Mouse (Mus musculus): ENCODE measurements around the gene Rabep1.
A peak's percentile ranks its signal among the peaks of the same experiment; 100 is the strongest.
"Not testable (repeated sequence)": the region's sequence is repeated elsewhere in the genome, so short reads cannot be mapped to it uniquely, and the experiment has no call there.

Gene Rabep1

DNA sequence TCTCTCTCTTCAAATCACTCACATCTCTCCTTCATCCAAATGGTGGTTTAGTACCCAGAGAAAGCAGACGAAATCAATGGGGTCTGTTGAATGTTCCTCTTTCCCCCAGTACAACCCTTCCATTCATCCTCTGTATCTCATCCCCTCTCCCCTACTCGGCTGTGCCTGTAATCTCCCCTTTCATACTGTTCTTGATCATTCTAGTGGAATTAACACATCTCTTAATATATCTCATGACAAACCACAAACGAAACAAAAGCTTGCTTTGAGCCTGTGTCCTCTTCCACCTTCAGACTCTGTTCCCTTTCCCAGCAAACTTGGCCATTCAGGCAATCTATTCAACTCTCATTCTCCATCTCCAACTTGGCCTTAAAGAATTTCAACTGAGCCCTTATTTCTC is 13.4 kb upstream of the Rabep1 start:
- no peak for DNase-seq (ENCODE audit: low read depth, low spot score)

DNA sequence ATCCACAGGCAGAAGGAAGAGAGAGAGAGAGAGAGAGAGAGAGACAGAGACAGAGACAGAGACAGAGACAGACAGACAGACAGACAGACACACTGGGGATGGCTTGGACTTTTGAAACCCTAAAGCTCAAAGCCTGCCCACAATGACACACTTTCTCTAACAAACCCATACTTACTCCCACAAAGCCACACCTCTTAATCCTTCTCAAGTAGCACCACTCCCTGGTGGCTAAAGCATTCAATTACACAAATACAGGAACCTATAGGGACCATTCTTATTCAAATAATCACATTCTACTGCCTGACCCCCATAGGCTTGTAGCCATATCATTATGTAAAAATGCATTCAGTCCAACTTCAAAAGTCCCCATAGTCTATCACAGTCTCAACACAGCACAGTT is 11.2 kb upstream of the Rabep1 start:
- DNase-seq (ENCODE audit: low read depth, low spot score), result no peak

DNA sequence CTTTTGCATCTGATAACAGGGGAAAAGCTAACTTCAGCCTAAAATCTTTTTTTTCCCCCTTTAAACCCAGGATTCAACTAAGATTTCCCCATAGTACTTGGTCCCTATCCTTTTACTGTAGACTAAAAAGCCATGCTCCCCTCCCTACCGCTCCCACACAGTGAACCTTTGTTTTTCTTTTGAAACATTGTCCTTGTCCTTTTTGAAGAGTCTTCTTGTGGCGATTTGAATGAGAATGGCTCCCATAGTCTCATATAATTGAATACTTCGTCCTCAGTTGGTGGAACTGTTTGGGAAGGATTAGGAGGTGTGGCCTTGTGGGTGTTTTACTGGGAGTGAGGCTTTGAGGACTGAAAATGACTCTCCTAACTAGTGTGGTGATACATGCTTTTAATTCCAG is 10.7 kb upstream of the Rabep1 start:
- DNase-seq (ENCODE audit: low read depth, low spot score), result no peak

DNA sequence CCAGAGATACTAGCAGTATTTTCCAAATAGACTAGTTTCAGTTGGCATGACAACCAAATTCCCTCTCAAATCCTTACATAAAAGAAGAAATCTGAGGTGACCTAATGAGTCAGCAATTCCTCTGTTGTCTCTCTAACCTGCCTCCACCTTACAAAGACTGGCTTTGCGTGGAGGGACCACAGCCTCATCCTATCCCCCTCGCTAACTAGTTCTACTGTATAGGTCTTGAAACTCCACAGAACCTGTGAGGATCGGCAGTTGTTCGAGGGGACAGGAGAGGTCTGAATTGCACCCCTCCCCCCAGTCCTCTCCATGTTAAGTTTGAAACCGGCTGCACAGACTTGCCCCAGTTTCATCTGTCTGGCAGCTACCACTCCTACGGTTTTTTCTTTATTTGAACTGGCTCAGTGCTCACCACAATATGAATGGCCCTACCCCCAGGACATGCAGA is 9.2 kb upstream of the Rabep1 start:
- no peak for DNase-seq (ENCODE audit: low read depth, low spot score)

DNA sequence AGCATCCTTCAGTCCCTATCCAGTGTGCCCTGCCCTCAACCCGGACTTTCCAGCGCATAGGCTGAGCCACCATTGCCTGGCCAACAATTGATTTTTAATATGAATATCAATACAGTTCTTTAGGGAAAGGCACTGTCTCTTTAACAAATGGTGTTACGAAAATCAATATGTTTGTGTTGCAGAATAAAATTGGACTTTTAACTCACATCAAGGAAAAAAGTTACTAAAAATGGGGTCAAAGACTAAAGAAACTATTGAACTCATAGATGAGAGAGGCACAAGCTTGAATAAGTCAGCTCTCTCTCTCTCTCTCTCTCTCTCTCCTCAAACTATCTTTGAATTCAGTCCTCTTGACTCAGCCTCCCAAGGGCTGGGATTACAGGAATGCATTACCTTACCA is 7.5 kb upstream of the Rabep1 start:
- DNase-seq (ENCODE audit: low read depth, low spot score), result no peak

DNA sequence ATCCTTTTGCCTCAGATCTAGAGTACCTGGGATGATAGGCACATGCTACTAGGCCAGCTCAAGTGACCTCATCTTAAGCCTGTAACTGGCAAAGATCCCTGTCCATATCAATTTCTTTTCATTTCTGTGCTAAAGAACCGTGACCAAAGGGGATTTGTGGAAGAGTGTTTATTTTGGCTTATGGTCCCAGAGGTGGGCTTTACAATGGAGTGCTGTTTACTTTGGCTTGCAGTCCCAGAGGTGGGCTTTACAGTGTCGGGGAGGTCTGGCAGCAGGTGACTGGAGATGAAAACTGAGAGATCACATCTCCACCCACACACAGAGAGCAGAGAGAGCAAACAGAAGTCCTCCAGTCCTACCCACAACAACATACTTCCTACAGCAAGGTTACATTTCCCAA is 6.0 kb upstream of the Rabep1 start:
- DNase-seq (ENCODE audit: low read depth, low spot score), result no peak

DNA sequence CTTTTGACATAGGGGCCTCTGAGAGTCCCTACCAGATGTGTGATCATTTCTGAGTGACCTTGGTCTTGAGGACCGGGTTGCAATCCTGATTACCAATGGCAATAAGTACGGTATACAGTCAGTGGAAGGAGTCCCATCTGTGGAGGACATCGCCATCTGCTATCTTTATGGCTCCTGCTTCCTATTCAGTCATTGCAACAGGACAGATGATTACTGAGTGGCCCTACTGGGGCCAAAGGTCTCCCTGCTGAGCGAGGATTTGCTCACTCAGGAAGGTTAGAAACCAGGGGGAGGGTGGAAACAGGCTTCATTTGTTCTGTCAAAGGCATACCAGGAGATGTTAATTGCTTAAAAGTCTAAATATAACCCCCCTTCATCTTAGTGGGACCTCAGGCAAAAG is 1.6 kb upstream of the Rabep1 start:
- DNase-seq (ENCODE audit: low read depth, low spot score), result no peak

DNA sequence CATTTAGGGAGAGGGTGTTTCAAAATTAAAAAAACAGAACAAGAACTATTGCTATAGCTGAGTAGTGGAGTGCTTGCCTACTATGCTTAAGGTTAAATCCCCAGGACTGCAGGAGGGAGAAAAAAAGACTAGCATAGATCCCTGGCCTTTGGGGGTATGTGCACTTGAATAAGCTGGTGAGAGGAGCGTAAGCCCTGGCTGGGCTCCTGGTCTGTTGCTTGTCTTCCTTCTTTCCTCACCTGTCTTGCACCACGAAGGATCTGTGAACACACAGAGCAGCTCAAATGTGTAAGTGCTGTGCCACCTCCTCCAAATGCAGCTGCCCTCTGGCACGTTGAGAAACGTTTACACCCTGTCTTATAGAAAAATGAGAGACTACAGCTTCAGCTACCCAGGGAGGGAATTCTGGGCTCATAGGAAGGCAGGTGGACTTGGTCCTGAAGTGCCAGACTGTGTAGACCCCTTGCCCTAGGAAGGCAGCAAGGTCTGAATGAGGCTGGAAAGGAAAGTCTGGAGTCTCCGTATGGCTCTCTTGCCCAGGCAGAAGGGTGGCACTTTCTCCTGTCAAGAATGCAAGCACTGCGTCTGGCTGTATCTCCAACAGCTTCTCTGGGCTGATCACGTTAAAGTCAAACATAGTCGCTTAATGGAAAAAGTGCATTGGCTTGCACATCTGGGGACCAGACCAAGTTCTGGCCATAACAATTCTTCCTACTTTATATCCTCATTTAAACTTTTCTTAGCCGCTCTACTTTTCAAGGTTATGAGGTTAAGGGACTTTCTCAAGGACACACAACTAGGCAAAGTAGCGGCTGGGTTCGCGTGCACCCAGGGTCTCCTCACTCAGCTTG is 652 bp upstream of the Rabep1 start:
- no peak for DNase-seq (ENCODE audit: low read depth, low spot score)

DNA sequence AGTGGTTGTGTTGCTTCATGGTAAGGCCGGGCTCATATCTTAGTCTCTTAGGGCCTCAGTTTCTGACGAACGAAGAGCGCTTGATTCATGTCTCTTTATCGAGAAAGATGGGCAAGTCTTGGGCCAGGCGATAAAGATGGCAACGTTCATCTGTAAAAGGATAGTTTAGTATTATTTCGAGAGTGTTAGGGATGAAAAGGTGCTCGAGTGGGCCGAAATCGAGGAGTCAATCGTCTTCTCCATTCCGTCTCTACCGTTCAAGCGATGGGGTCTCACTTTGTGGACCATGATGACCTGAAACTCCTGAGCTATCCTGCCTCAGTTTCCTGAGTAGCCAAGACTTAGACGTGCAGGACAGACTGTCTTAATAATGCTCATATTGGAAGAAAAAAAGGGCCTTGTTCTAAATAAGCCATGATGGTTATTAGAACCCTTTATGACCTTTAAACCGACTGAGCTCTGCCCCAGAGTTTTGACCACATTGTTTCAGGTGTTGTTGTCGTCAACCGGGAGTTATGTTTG is 940 bp downstream of the Rabep1 start:
- peak; percentile 42 for DNase-seq (ENCODE audit: low read depth, low spot score)

DNA sequence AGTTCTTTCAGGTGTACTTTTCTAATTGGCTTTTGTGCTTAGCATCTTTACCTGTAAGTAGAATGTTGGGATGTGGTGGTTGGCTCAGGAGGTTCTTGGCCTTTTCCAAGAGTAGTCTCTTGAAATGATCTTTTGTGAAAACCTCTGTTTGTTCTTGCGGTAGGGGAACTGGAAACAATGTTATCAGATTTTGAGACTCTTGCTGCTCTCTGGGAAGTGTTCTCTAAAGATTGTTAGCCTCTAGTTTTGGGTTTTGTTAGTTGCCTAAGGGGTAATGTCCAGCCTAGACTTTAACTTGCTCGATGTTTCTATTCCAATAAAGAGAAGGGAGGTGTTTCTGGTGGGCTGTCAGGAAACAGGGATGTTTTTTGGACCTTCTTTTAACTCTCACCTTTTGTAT is 1.5 kb downstream of the Rabep1 start:
- no peak for DNase-seq (ENCODE audit: low read depth, low spot score)

DNA sequence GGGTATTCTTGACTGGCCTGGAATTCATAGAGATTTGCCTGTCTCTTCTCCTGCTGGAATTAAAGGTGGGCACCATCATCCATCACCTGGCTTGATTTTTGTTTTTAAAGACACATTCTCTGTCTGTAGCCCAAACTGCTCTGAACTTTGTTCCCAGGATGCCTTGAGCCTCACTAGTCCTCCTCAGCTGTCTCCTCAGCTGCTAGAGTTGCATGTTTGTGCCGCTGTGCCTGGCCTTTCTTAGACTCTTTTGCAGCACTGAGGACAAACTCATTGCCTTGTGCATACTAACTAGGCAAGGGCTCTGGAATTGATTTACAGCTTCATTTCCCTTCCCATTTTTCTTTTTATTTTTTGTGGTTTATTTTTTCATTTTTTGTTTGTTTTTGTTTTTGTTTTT is 15.8 kb downstream of the Rabep1 start:
- DNase-seq (ENCODE audit: low read depth, low spot score), result no peak

DNA sequence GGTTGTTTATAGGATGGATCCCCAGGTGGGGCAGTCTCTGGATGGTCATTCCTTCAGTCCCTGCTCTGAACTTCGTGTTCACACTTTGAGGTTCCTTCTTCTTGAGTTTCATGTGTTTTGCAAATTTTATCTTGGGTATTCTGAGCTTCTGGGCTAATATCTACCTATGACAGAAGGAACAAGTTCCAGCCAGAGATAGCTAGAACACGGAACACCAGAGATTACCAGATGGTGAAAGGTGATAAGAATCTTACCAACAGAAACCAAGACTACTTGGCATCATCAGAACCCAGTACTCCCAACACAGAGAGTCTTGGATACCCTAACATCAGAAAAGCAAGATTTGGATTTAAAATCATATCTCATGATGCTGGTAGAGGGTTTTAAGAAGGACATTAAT is 18.6 kb downstream of the Rabep1 start:
- not testable (repeated sequence) for DNase-seq (ENCODE audit: low read depth, low spot score)

DNA sequence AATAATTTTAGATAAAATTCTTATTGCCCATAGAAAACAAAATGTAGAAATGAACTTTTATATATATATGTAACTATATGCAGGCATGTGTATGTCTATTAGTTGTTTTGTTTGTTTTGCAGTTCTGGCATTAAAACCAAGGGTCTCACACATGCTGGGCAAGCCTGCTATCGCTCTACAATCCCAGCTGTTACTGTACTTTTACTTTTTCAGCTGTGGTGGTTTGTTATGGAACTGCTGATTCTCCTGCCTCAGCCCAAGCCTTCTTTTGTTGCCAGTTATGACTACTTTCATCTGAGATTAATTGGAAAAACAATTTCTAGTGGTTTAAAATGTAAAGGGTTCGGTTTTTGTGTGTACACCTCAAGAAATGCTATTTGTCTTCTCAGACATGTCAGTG is 20.6 kb downstream of the Rabep1 start:
- no peak for DNase-seq (ENCODE audit: low read depth, low spot score)

DNA sequence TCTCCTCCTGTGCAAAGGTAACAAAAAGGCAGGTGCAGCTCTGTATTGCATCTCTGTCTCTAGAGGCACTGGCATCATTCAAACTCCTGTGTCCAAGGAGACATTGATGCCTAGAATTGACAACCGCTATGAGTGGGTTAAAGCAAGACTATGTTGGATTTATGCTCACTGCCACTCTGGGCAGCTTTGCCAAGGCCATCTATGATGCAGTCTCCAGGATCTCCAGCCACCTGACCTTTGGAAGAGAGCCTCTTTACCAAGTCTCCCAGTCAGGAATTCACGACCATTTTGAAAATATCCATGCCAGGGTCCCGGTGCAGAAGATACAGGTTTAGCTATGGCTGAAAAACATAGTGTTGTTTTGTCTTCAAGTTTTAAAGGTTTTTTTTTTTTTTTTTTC is 24.7 kb downstream of the Rabep1 start:
- DNase-seq (ENCODE audit: low read depth, low spot score), result no peak

DNA sequence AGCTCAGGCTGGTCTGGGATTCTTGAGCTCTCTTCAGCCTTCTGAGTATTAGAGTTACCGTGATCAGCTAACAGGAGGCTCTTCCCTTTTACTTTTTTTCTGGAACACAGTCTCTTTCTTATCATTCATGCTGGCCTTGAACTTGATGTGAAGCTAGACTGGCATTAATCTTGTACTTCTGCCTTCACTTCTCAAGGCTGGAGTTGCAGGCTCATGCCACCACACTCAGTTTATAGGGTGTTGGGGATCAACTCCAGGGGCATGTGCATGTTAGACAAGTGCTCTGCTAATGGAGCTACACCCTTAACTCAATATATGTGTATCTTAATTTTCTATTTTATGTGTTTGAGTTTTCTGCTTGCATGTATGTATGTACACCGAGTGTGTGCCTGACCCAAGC is 25.2 kb downstream of the Rabep1 start:
- no peak for DNase-seq (ENCODE audit: low read depth, low spot score)

DNA sequence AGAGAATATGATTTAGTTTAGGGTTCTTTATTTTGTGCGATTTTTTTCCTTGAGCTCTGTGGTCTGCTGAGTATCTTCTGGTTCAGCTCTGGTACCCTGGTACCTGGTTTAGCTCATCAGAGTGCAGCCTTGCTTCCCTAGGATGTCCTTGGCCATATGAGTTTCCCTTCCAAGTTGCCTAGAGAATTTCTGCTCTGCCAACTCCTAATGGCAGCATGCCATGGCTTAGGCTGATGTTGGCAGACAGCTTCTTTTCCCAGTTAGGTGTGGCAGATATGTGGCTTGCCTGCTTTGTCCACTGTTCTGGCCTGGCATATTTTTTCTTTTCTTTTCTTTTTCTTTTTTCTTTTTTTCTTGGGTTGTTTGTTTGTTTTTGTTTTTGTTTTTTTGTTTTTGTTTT is 25.8 kb downstream of the Rabep1 start:
- no peak for DNase-seq (ENCODE audit: low read depth, low spot score)

DNA sequence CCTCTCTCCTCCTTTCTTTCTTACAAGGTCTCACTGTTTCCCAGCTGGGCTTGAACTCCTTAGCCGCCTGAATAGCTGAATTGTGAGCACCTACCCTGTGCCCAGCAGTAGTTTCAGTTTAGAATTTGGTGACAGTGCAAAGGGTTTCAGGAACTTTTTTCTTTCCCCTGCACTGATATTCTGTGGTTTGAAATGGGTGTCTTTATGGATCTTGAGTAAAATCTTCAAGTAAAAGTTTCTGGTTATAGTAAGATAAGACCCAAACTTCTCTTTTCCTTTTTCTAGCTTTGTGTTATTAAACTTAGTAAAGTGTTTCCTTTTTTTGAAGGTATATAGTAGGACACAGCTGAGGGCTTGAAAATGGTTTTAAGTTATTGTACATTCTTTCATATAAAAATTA is 26.5 kb downstream of the Rabep1 start:
- DNase-seq (ENCODE audit: low read depth, low spot score), result no peak

DNA sequence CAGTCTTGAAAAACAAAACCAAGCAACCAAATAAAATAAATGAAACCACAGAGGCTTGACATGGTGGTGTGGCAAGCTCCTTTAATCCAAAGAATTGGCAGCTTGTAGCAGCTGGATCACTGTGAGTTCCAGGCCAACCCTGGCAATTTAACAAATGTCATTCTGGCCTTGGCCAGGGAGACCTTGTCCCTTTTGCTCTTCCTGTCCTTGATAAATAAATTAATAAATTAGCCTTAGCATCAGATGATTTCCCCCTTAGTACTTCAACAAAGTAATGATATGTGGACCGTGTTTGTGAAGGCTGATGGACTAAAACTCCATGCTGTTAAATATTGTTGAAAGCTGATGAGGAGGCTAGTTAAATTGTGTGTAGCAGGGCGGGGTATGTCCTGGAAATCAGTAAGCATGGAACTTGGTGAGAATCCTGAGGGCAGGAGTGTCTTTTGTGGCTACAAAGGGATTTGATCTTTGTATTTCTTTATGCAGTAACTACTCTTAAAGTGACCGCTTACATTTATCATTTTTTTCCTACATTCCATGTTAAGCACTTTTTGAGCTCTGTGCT is 27.3 kb downstream of the Rabep1 start:
- DNase-seq (ENCODE audit: low read depth, low spot score), result no peak

DNA sequence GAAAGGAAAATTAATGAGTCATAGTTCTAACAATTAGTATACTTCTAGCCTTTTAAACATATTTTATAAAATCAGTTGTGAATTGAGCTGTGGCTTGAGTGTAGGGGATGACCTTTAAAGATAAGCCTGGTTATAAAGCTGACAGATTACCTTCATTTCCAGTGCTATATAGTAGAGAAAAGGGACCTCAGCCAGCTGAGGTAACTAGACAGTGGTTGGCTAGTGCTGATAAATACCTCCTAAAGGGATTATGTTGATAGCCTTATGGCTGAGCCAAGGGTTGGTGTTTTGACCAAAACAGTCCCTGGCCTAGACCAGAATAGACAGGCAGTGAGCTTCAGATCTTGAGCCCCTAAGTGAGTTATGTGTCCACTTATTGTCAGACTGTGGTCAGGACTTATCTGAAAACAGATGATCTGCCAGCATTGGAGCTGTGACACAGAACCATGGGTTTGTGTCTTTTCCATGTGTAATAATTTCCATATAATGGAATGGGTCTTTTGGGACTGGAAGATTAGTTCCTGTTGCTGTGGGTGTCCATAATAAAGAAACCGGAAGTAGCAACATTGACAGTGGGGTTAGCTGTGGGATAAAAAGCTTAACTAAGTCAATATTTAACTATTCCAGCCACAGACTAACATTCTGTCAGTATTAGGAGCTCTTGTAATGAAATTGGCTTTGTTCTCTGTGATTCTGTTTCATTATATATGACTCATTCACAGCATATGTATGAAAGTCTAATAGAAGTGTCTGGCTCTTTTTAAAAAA is 29.5 kb downstream of the Rabep1 start:
- no peak for DNase-seq (ENCODE audit: low read depth, low spot score)

DNA sequence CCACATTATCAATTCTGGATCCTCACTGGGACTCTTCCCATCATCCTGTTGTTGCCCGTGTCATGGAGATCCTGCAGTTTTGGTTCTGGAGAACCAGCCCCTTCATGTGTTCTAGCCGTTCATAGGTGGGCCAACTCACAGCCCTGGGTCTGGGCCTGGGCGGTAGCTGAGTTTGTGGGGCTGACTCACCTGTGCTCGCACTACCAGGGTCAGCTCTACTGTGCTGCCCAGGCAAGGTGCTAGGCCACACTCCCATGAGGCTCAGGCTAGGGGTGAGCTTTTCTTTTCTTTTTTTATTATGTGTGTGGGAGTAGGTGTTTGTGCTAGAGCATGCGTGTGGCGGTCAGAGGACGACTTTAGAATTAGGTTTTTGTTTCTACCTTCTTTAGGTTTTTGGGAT is 33.1 kb downstream of the Rabep1 start:
- DNase-seq (ENCODE audit: low read depth, low spot score), result no peak

DNA sequence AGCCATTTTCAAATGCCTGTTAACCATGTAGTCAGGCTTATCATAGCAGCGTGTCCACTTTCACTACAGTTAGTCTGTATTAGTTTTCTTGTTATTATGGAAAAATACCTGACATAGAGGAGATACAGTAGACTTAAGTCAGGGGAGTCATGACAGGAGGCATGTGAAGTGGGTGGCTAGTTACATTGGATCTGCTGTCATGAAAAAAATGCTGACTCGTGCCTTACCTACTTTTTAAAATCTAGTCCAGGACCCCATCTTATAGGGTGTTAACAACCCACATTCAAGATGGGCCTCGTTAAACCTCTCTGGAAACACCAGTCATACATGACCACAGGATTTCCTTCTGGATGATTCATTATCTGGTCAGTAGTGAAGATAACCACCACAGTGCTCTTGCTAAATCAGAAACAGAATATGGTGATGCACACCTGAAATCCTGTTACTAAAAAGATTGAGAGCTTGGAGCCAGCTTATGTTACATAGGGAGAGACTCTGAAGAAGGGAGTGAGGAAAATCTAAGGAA is 38.4 kb downstream of the Rabep1 start:
- DNase-seq (ENCODE audit: low read depth, low spot score), result no peak

DNA sequence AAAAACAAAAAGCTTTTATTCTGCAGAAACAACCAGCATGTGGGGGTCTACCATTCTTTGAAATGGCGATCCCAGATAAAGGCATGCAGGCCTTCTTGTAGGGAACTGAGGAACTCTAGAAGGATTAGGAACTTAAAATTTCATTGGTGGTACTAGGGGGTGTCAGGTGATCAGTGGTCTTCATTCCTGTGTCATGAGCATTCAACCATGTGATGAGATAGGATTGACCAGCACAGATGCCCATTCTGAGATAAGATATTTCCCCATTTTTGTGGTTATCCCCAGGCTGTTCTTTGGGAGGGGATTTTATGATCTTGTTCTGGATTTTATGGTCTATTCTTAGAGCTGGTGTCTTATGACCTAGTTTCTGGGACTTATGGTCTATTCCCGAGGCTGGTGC is 46.1 kb downstream of the Rabep1 start:
- no peak for DNase-seq (ENCODE audit: low read depth, low spot score)

All from A20 (cell line).